Mouse (Mus musculus): ENCODE measurements at regions not wholly inside any gene's neighbourhood (a gene's known extent, or its start where the extent isn't known, plus 50 kb on each side); places are given as distances from the start of the nearest gene placed in this dataset.

DNA sequence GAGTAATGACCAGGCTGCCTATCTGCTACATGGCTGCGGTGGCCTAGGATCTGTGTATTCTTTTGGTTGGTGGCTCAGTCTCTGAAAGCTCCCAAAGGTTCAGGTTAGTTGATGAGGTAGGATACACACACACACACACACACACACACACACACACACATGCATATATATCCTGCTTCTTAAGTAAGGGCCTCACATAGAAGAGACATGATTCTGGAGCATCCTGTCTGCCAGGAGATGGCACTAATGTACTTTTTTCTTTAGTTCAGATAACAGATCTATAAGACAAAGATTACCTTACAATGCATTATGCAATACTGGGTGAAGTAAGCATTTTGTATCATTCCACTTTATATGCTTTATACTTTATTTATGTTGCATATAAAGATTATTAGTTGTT is 149.8 kb downstream of the Ankrd7 start:
- DNase-seq, result peak; percentile 4

DNA sequence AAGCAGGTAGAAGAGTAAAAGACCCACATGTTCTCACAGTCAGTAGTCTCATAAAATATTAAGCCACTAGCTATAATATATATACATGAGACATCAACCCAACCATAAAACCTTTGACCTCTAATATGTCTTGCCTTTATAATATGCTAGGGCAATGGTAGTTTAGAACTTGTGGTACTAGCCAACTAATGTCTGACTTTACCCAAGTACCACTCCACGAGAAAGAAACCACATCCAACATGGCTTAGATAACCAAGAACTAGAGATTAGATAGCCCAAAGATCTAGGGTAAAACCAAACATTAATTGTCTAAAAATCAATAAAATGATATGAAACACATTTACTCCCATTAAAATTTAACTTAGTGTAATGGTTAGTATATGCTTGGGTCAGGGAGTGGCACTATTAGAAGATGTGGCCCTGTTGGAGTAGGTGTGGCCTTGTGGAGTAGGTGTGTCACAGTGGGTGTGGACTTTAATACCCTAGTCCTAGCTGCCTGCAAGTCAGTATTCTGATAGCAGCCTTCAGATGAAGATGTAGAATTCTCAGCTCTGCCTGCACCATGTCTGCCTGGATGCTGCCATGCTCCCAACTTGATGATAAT is 152.2 kb downstream of the Ankrd7 start:
- no peak for DNase-seq

GRCm38 (mm10) chr6:19034268-19034667 is 168.2 kb downstream of the Ankrd7 start:
- DNase-seq, result no peak
